Mouse (Mus musculus) liver, embryonic 15.5 days (tissue): ENCODE data around the gene Ifit2. TPM values are rescaled to one million over a fixed set of nuclear protein-coding genes. Genes with fewer than 3 reads are reported as not detected.

Experiments used
- polyA plus RNA-seq: library from polyadenylated mRNA; unstranded; fragments of >200 nt; fragmentation: Nextera tagmentation; extraction: Ambion mirVana; gene quantifications from 2 replicates; pipeline ENCODE4 v1.2.1, GENCODE M21; 2015

Gene Ifit2
- polyA plus RNA-seq, 1 experiment from 2014 or later: 3.0 TPM

Other genes starting within 250 kb of the Ifit2 start
- 0.18 TPM in 2 replicates for gene Ch25h, start 75.5 kb upstream of the Ifit2 start, polyA plus RNA-seq
- 49.1 and 49.8 TPM in 2 replicates for gene Lipa, start 23.2 kb upstream of the Ifit2 start, polyA plus RNA-seq
- gene Ifit3, start 32.8 kb downstream of the Ifit2 start, polyA plus RNA-seq: 2.0 and 2.3 TPM in 2 replicates
- gene Ifit1bl1, start 51.3 kb downstream of the Ifit2 start, polyA plus RNA-seq: 0.16 and 0.17 TPM in 2 replicates
- gene Ifit3b, start 57.3 kb downstream of the Ifit2 start, polyA plus RNA-seq: 0.28 and 0.61 TPM in 2 replicates
- gene Ifit1bl2, start 90.0 kb downstream of the Ifit2 start, polyA plus RNA-seq: 0.07 and 0.21 TPM in 2 replicates
- 0.99 and 1.5 TPM in 2 replicates for gene Ifit1, start 90.2 kb downstream of the Ifit2 start, polyA plus RNA-seq
- gene Slc16a12, start 196.6 kb downstream of the Ifit2 start, polyA plus RNA-seq: 12.2 and 14.3 TPM in 2 replicates